Mouse (Mus musculus): ENCODE measurements around the gene Zcchc7. TPM values are rescaled to one million over a fixed set of nuclear protein-coding genes. Genes with fewer than 3 reads are reported as not detected.

Zcchc7 gene
- total and polyA plus RNA-seq, 3 experiments = 17.8 to 18.2 TPM; not detected in 1

DNA sequence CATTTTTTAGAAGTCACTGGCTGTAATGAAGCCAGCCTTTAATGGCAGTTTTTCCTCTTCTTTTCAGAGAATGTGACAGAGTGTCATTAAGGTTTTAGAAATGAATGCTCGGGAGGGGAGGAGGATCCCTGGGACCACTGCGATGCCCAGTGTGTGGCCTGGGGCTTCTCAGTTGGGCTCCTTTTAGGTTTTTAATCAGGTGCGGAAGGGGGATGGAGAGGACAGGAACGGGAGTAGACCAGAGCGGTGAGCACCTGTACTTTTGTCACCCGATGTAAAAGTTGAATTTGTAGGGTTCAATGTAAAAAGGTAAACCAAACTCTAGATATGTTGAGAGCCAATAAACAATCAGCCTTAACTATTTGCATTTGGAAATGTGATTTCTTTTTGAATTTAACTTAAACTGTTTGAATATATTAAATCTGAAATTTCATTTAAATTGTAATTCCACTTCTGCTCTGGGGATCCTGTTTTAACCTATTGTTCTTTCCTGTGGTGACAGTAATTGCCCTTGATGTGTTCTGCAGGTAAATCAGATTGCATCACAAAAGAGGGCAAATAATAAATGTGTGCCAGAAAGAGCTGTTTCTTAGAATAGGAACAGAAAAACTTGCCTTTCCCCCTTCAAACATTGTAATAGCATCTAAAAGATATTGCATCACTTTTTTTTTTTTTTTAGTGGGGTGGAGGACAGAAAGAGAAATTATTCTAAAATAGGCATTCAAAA, 28.1 kb downstream of the Zcchc7 start:
- no peak for TF ChIP-seq TAL1 (IDR thresholded peaks at IDR 0.05; ENCODE audit: low read length)
- no peak for TF ChIP-seq ELF1 (IDR thresholded peaks at IDR 0.05; ENCODE audit: low read depth, low read length)
- TF ChIP-seq POLR2AphosphoS5 (IDR thresholded peaks at IDR 0.05; ENCODE audit: borderline replicate concordance, low read depth, low read length) = no peak
- no peak for TF ChIP-seq NELFE (IDR thresholded peaks at IDR 0.05; ENCODE audit: low read depth, low read length)
- no peak for TF ChIP-seq CHD2 (IDR thresholded peaks at IDR 0.05; ENCODE audit: low read length)
- TF ChIP-seq USF2 (IDR thresholded peaks at IDR 0.05; ENCODE audit: borderline replicate concordance in 1 of 2, insufficient read depth in 1 of 2, low read depth in 1 of 2, low read length in 2 of 2) = no peak
- TF ChIP-seq GATA1 (IDR thresholded peaks at IDR 0.05; ENCODE audit: low read depth, low read length) = no peak
- Histone ChIP-seq H3K4me3 (ENCODE audit: control insufficient read depth in 1 of 2, insufficient read depth in 1 of 2, low read depth in 2 of 2, low read length in 2 of 2) (no peak overlapping the region), H3K9ac (ENCODE audit: control insufficient read depth, low read depth, low read length, poor library complexity, severe bottlenecking) (no peak overlapping the region), H3K36me3 (ENCODE audit: control insufficient read depth in 1 of 2, insufficient read depth in 2 of 2, low read length in 2 of 2) (peaks cover 0 to 11% of the 10 kb centered on the region in 2 experiments), H3K27me3 (ENCODE audit: control insufficient read depth in 1 of 2, insufficient read depth in 2 of 2, low read length in 2 of 2) (no peaks in the 10 kb centered on the region), H3K79me2 (ENCODE audit: control insufficient read depth, insufficient read depth, low read length, poor library complexity) (peaks cover 4% of the 10 kb centered on the region; the same call in 1 of the 2 replicates), H3K9me3 (replicated peaks; ENCODE audit: insufficient read depth, low read length) (no peaks in the 10 kb centered on the region), H3K4me1 (ENCODE audit: control insufficient read depth in 1 of 2, insufficient read depth in 2 of 2, low read length in 2 of 2) (peaks cover 2 to 7% of the 10 kb centered on the region in 2 experiments; a peak in 3 of 4 replicates), H3K27ac (ENCODE audit: control insufficient read depth, low read depth, low read length) (no peak overlapping the region)
- DNase-seq (ENCODE audit: low read depth, low spot score) = no peak

DNA sequence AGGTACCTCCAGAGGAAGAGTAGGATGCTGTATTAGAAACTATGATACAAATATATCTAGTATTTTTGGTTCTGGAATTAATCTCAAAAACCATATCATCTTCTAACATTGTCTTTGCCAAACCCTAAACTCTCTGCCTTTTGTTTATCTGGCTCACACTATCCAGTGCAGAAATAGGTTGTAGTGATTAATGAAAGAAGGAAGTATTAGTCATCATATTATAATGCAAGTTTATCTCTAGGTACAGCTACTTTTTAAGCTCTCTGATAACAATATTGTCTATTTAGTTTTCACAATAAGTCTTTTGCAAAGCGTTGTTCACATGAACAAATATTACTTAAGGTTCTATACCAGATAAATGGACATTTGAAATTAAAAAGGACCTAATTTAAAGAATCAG, 57.2 kb downstream of the Zcchc7 start:
- no peak overlapping the region for H3K4me3 ChIP-seq (ENCODE audit: control insufficient read depth in 1 of 2, insufficient read depth in 1 of 2, low read depth in 2 of 2, low read length in 2 of 2)
- no peaks in the 10 kb centered on the region for H3K27me3 ChIP-seq (ENCODE audit: control insufficient read depth in 1 of 2, insufficient read depth in 2 of 2, low read length in 2 of 2)
- peaks cover 0 to 35% of the 10 kb centered on the region in 2 experiments; a peak in 2 of 4 replicates for H3K36me3 ChIP-seq (ENCODE audit: control insufficient read depth in 1 of 2, insufficient read depth in 2 of 2, low read length in 2 of 2)
- no peak overlapping the region for H3K27ac ChIP-seq (ENCODE audit: control insufficient read depth, low read depth, low read length)
- no peak overlapping the region for H3K9ac ChIP-seq (ENCODE audit: control insufficient read depth, low read depth, low read length, poor library complexity, severe bottlenecking)
- H3K9me3 ChIP-seq (replicated peaks; ENCODE audit: insufficient read depth, low read length) = no peaks in the 10 kb centered on the region
- H3K79me2 ChIP-seq (ENCODE audit: control insufficient read depth, insufficient read depth, low read length, poor library complexity) = 0 out of 2 replicates have a peak, but pooled peaks cover 1% of the 10 kb centered on the region
- peak; percentile 72 for DNase-seq (ENCODE audit: low read depth, low spot score)
- H3K4me1 ChIP-seq (ENCODE audit: control insufficient read depth in 1 of 2, insufficient read depth in 2 of 2, low read length in 2 of 2) = peaks cover 16 to 23% of the 10 kb centered on the region in 2 experiments
- TF ChIP-seq MAZ (IDR thresholded peaks at IDR 0.05; ENCODE audit: low read depth, low read length) (peak; percentile 40; the same call in 1 of the 2 replicates), SIN3A (IDR thresholded peaks at IDR 0.05; ENCODE audit: low read length) (peak; percentile 93), UBTF (IDR thresholded peaks at IDR 0.05; ENCODE audit: borderline replicate concordance, insufficient read depth, low read depth, low read length) (no peak), USF2 (IDR thresholded peaks at IDR 0.05; ENCODE audit: borderline replicate concordance in 1 of 2, insufficient read depth in 1 of 2, low read depth in 1 of 2, low read length in 2 of 2) (no peak), ETS1 (IDR thresholded peaks at IDR 0.05; ENCODE audit: low read depth, low read length) (peak; percentile 99), ZKSCAN1 (IDR thresholded peaks at IDR 0.05; ENCODE audit: low read depth, low read length) (no peak), NRF1 (IDR thresholded peaks at IDR 0.05; ENCODE audit: insufficient read depth, low read depth, low read length, poor library complexity, severe bottlenecking) (no peak), KAT2A (conservative IDR thresholded peaks at IDR 0.05; ENCODE audit: low read depth, low read length) (peak; percentile 51), TAL1 (IDR thresholded peaks at IDR 0.05; ENCODE audit: low read length) (peak; percentile 84), HCFC1 (IDR thresholded peaks at IDR 0.05; ENCODE audit: low read depth, low read length) (0 out of 2 replicates have a peak, but pooled peaks have one; percentile 40), MEF2A (IDR thresholded peaks at IDR 0.05; ENCODE audit: extremely low read depth, insufficient replicate concordance, low read depth, low read length, poor library complexity, severe bottlenecking) (peak; percentile 94), POLR2AphosphoS5 (IDR thresholded peaks at IDR 0.05; ENCODE audit: borderline replicate concordance, low read depth, low read length) (no peak), TCF12 (IDR thresholded peaks at IDR 0.05; ENCODE audit: low read depth, low read length) (peak; percentile 99), MYB (IDR thresholded peaks at IDR 0.05; ENCODE audit: low read depth, low read length) (0 out of 2 replicates have a peak, but pooled peaks have one; percentile 24), MAFK (IDR thresholded peaks at IDR 0.05; ENCODE audit: borderline replicate concordance, low read depth, low read length) (peak; percentile 93), GABPA (IDR thresholded peaks at IDR 0.05; ENCODE audit: low read depth, low read length) (peak; percentile 50; the same call in 1 of the 2 replicates), ZC3H11A (IDR thresholded peaks at IDR 0.05; ENCODE audit: low read depth, low read length) (peak; percentile 31; the same call in 1 of the 2 replicates), ELF1 (IDR thresholded peaks at IDR 0.05; ENCODE audit: low read depth, low read length) (peak; percentile 47; the same call in 1 of the 2 replicates), MAX (IDR thresholded peaks at IDR 0.05; ENCODE audit: low read length) (0 out of 2 replicates have a peak, but pooled peaks have one; percentile 14), RAD21 (IDR thresholded peaks at IDR 0.05; ENCODE audit: low read depth, low read length) (no peak), JUND (IDR thresholded peaks at IDR 0.05; ENCODE audit: low read depth, low read length) (peak; percentile 91), MXI1 (IDR thresholded peaks at IDR 0.05; ENCODE audit: low read depth, low read length) (peak; percentile 84; the same call in 1 of the 2 replicates), EP300 (IDR thresholded peaks at IDR 0.05; ENCODE audit: low read depth in 1 of 2, low read length in 2 of 2) (peak; percentile 97 to 98), GATA1 (IDR thresholded peaks at IDR 0.05; ENCODE audit: low read depth, low read length) (peak; percentile 99), POLR2AphosphoS2 (IDR thresholded peaks at IDR 0.05; ENCODE audit: low read length) (peak; percentile 51; the same call in 1 of the 2 replicates)

All from MEL (cell line).